7 mouse cellular contexts compared by ENCODE assay signal in genomic region chr11:70687601-70688199, GRCm38 (mm10). TPM values are rescaled to one million over a fixed set of nuclear protein-coding genes. Genes with fewer than 3 reads are reported as not detected.
DNase-seq lines count a peak whose midpoint lies in the region; ATAC-seq and TF ChIP-seq lines count a peak whose summit lies in the region.

TSS of gene Camta2 (minus strand) at chr11:70688105.

- TF ChIP-seq POLR2A in spleen, adult 2 months (IDR thresholded peaks at IDR 0.05; ENCODE audit: low read depth, low read length), result peak; percentile 53

- peaks cover 12% of the 10 kb centered on the region for H3K4me1 ChIP-seq in intestine, postnatal 0 days (replicated peaks; ENCODE audit: control insufficient read depth, insufficient read depth, low read length)
- H3K4me1 ChIP-seq in limb, embryonic 12.5 days (replicated peaks), result peaks cover 19% of the 10 kb centered on the region
- peaks cover 21% of the 10 kb centered on the region for H3K4me1 ChIP-seq in midbrain, embryonic 14.5 days (ENCODE audit: control insufficient read depth, insufficient read depth, low read length)
- peaks cover 6% of the 10 kb centered on the region; the same call in 1 of the 2 replicates for H3K4me1 ChIP-seq in spleen, adult 2 months (ENCODE audit: control insufficient read depth, insufficient read depth, insufficient read length)

- TF ChIP-seq CTCF in intestine, postnatal 0 days (IDR thresholded peaks at IDR 0.05; ENCODE audit: low read depth), result peak; percentile 73
- TF ChIP-seq CTCF in spleen, adult 2 months (IDR thresholded peaks at IDR 0.05; ENCODE audit: extremely low read depth, insufficient read depth, insufficient read length, insufficient replicate concordance), result peak; percentile 38; the same call in 1 of the 2 replicates

- peak within 1 kb of the TSS; percentile 85 for H3K9ac ChIP-seq in intestine, postnatal 0 days (ENCODE audit: low read depth, low read length)
- H3K9ac ChIP-seq in limb, embryonic 12.5 days (replicated peaks), result peak within 1 kb of the TSS; percentile 78
- H3K9ac ChIP-seq in midbrain, embryonic 14.5 days (replicated peaks; ENCODE audit: low read length), result peak within 1 kb of the TSS; percentile 84

- no peaks in the 10 kb centered on the region for H3K27me3 ChIP-seq in intestine, postnatal 0 days (replicated peaks; ENCODE audit: control insufficient read depth, insufficient read depth, low read length)
- no peaks in the 10 kb centered on the region for H3K27me3 ChIP-seq in limb, embryonic 12.5 days
- H3K27me3 ChIP-seq in midbrain, embryonic 14.5 days (ENCODE audit: control insufficient read depth, insufficient read depth, low read length), result no peaks in the 10 kb centered on the region
- no peaks in the 10 kb centered on the region for H3K27me3 ChIP-seq in spleen, adult 2 months (ENCODE audit: control insufficient read depth, insufficient read depth, low read length)

- ATAC-seq in intestine, postnatal 0 days, result peak; percentile 54
- ATAC-seq in limb, embryonic 12.5 days (ENCODE audit: insufficient number of reproducible peaks, insufficient read depth, low FRiP score, low TSS enrichment, low read depth), result peak; percentile 77
- peak; percentile 85 for ATAC-seq in midbrain, embryonic 14.5 days (ENCODE audit: low FRiP score, low TSS enrichment)

- peak within 1 kb of the TSS; percentile 80 for H3K4me3 ChIP-seq in intestine, postnatal 0 days (ENCODE audit: low read depth, low read length)
- H3K4me3 ChIP-seq in limb, embryonic 12.5 days (replicated peaks), result peak within 1 kb of the TSS; percentile 87
- peak within 1 kb of the TSS; percentile 91 for H3K4me3 ChIP-seq in midbrain, embryonic 14.5 days (replicated peaks; ENCODE audit: low read depth, low read length)
- peak within 1 kb of the TSS; percentile 90 for H3K4me3 ChIP-seq in spleen, adult 2 months (ENCODE audit: extremely low read depth, insufficient read depth, insufficient read length)

- no peaks in the 10 kb centered on the region for H3K9me3 ChIP-seq in intestine, postnatal 0 days (ENCODE audit: control insufficient read depth)
- H3K9me3 ChIP-seq in limb, embryonic 12.5 days, result no peaks in the 10 kb centered on the region
- no peaks in the 10 kb centered on the region for H3K9me3 ChIP-seq in midbrain, embryonic 14.5 days (ENCODE audit: control insufficient read depth, low read length)

- H3K4me2 ChIP-seq in intestine, postnatal 0 days (replicated peaks; ENCODE audit: low read depth), result peak within 1 kb of the TSS; percentile 93
- peak within 1 kb of the TSS; percentile 88 for H3K4me2 ChIP-seq in limb, embryonic 12.5 days
- H3K4me2 ChIP-seq in midbrain, embryonic 14.5 days (ENCODE audit: low read length), result peak within 1 kb of the TSS; percentile 85

- under 1% methylated on average over 48 of the region's 55 CpGs for WGBS in intestine, postnatal 0 days
- under 1% methylated on average over 55 of the region's 55 CpGs for WGBS in limb, embryonic 12.5 days
- under 1% methylated on average over 55 of the region's 55 CpGs for WGBS in midbrain, embryonic 14.5 days
- WGBS in spleen, adult 2 months, result under 1% methylated on average over 55 of the region's 55 CpGs

- peak; percentile 93 for DNase-seq in adrenal gland, adult 2 months
- peak; percentile 94 for DNase-seq in embryo, embryonic 9.5 days (ENCODE audit: extremely low spot score)
- DNase-seq in gonadal fat pad, adult 2 months (ENCODE audit: low read depth), result no peak
- DNase-seq in midbrain, embryonic 14.5 days, result peak; percentile 91
- DNase-seq in spleen, adult 2 months (ENCODE audit: low read depth in 1 of 2, low spot score in 2 of 2), result peak; percentile 36 to 81

- peak within 1 kb of the TSS; percentile 92 for H3K27ac ChIP-seq in intestine, postnatal 0 days (ENCODE audit: low read depth, low read length)
- H3K27ac ChIP-seq in limb, embryonic 12.5 days, result peak within 1 kb of the TSS; percentile 84
- peak within 1 kb of the TSS; percentile 85 for H3K27ac ChIP-seq in midbrain, embryonic 14.5 days (replicated peaks; ENCODE audit: low read depth, low read length)
- H3K27ac ChIP-seq in spleen, adult 2 months (ENCODE audit: insufficient read depth, low read length), result peak within 1 kb of the TSS; percentile 89

- H3K36me3 ChIP-seq in intestine, postnatal 0 days (ENCODE audit: control insufficient read depth, insufficient read depth), result peaks cover 26% of the 10 kb centered on the region
- peaks cover 28% of the 10 kb centered on the region for H3K36me3 ChIP-seq in limb, embryonic 12.5 days
- peaks cover 18% of the 10 kb centered on the region for H3K36me3 ChIP-seq in midbrain, embryonic 14.5 days (ENCODE audit: control insufficient read depth, insufficient read depth, low read length)
- peaks cover 9% of the 10 kb centered on the region for H3K36me3 ChIP-seq in spleen, adult 2 months (ENCODE audit: control insufficient read depth, insufficient read depth, low read length)

RNA-seq across cellular contexts. Expression of gene Camta2, which starts in this region (rescaled TPM):
- 10 to 100 TPM; 36.8 to 51.7 TPM for total RNA-seq in adrenal gland, adult 2 months (2021)
- polyA plus RNA-seq in adrenal gland, adult 2 months (2012; rRNA removed), result 44.8 and 58.4 TPM in 2 replicates
- 17.7 and 29.9 TPM in 2 replicates for polyA plus RNA-seq in gonadal fat pad, adult 2 months (2012; rRNA removed)
- 11.7 and 12.3 TPM in 2 replicates for polyA plus RNA-seq in intestine, postnatal 0 days (2015; fragmentation: Nextera tagmentation; extraction: Ambion mirVana)
- 9.9 and 12.8 TPM in 2 replicates for polyA plus RNA-seq in limb, embryonic 12.5 days (2016; fragmentation: Nextera tagmentation; extraction: Ambion mirVana)
- polyA plus RNA-seq in midbrain, embryonic 14.5 days (2014; fragmentation: Nextera tagmentation; extraction: Ambion mirVana), result 19.4 and 21.0 TPM in 2 replicates
- polyA plus RNA-seq in spleen, adult 2 months (2012; rRNA removed), result 36.6 and 38.8 TPM in 2 replicates
